ENCODE assay signal across 8 mouse cellular contexts in the genomic region with DNA sequence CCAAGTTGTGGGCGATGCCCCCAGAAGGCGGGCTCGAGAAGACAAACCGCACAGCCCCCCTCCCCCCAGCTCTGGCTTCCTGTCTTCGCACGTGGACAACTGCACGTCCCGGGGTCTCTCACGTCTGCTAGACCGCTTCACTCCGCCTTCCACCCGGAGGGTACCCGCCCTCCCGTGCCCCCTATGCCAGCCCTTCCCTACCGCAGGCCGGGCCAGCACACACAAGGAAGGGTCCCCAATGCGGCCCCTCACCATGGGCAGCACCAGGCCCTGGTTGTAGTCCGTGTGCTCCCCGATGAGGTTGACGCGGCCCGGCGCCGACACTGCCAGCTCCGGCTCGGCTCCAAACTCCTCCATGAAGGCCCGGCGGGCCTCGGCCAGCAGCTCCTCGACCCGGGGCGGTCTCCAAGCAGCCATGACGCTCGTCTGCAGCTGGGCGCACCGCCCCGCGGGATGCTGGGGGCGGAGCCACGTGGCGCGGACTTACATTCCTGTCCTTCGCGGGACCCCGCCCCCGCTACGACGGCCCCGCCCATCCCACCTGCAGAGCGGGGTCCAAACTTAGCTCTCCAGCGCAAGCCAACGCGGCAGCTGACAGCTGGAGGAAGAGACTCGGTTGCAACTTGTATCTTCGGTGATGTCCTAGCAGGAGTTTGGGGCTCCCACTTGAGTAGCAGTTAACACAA. TPM values are rescaled to one million over a fixed set of nuclear protein-coding genes. Genes with fewer than 3 reads are reported as not detected.
A peak's percentile ranks its signal among the peaks of the same experiment; 100 is the strongest.
DNase-seq lines count a peak whose midpoint lies in the region; ATAC-seq and TF ChIP-seq lines count a peak whose summit lies in the region.

A gene (minus strand): TSS at position 458 of the 686 bp plus-strand sequence.

- peak within 1 kb of the TSS; percentile 89 for H3K9ac ChIP-seq in heart, embryonic 12.5 days
- H3K9ac ChIP-seq in kidney, postnatal 0 days (ENCODE audit: low read depth, low read length) = peak within 1 kb of the TSS; percentile 83
- H3K9ac ChIP-seq in liver, adult 2 months (ENCODE audit: low read depth, low read length) = peak within 1 kb of the TSS; percentile 91

- H3K27me3 ChIP-seq in C2C12 (ENCODE audit: control insufficient read depth, insufficient read depth, insufficient read length) = no peaks in the 10 kb centered on the region
- H3K27me3 ChIP-seq in heart, embryonic 12.5 days (replicated peaks) = no peaks in the 10 kb centered on the region
- H3K27me3 ChIP-seq in kidney, postnatal 0 days (ENCODE audit: insufficient read depth, low read length) = no peaks in the 10 kb centered on the region
- H3K27me3 ChIP-seq in liver, adult 2 months (ENCODE audit: control insufficient read depth, insufficient read depth, low read length) = no peaks in the 10 kb centered on the region
- no peaks in the 10 kb centered on the region for H3K27me3 ChIP-seq in myocyte (ENCODE audit: control insufficient read depth, insufficient read depth, insufficient read length)

- DNase-seq in kidney, postnatal 0 days (ENCODE audit: low spot score) = peak; percentile 94
- peak; percentile 77 for DNase-seq in liver, adult 2 months (ENCODE audit: extremely low read depth, low read depth, low spot score)
- peak; percentile 87 to 91 for DNase-seq in spleen, postnatal 4 days (ENCODE audit: low spot score in 2 of 2)

- no peaks in the 10 kb centered on the region for H3K9me3 ChIP-seq in heart, embryonic 12.5 days (replicated peaks)
- no peaks in the 10 kb centered on the region for H3K9me3 ChIP-seq in kidney, postnatal 0 days (replicated peaks; ENCODE audit: low read length)

- peak within 1 kb of the TSS; percentile 83 for H3K4me2 ChIP-seq in heart, embryonic 12.5 days
- H3K4me2 ChIP-seq in kidney, postnatal 0 days (ENCODE audit: low read length) = peak within 1 kb of the TSS; percentile 95
- peak within 1 kb of the TSS; percentile 79 for H3K4me2 ChIP-seq in myocyte (ENCODE audit: low read depth)

- peaks cover 4% of the 10 kb centered on the region for H3K79me3 ChIP-seq in C2C12 (ENCODE audit: low read depth)

- peaks cover 19% of the 10 kb centered on the region for H3K36me3 ChIP-seq in C2C12 (ENCODE audit: control insufficient read depth, insufficient read depth)
- H3K36me3 ChIP-seq in heart, embryonic 12.5 days = peaks cover 30% of the 10 kb centered on the region
- H3K36me3 ChIP-seq in kidney, postnatal 0 days (ENCODE audit: insufficient read depth, low read length) = 0 out of 2 replicates have a peak, but pooled peaks cover 13% of the 10 kb centered on the region
- no peaks in the 10 kb centered on the region for H3K36me3 ChIP-seq in liver, adult 2 months (ENCODE audit: control insufficient read depth, insufficient read depth, low read length)
- H3K36me3 ChIP-seq in myocyte (ENCODE audit: control insufficient read depth, insufficient read depth) = no peaks in the 10 kb centered on the region

- H3ac ChIP-seq in C2C12 (ENCODE audit: control insufficient read depth, insufficient read length, low read depth) (peak within 1 kb of the TSS; percentile 87), myocyte (ENCODE audit: control insufficient read depth, insufficient read length) (peak within 1 kb of the TSS; percentile 15)

- H3K4me3 ChIP-seq in C2C12 (ENCODE audit: insufficient read depth, poor library complexity, severe bottlenecking) = peak within 1 kb of the TSS; percentile 66
- peak within 1 kb of the TSS; percentile 73 for H3K4me3 ChIP-seq in bone marrow macrophage, adult 2 months (ENCODE audit: insufficient read depth, low read length)
- peak within 1 kb of the TSS; percentile 77 for H3K4me3 ChIP-seq in heart, embryonic 12.5 days
- H3K4me3 ChIP-seq in kidney, postnatal 0 days (replicated peaks; ENCODE audit: low read depth, low read length) = peak within 1 kb of the TSS; percentile 70
- H3K4me3 ChIP-seq in liver, adult 2 months (ENCODE audit: insufficient read depth, low read depth, low read length) = peak within 1 kb of the TSS; percentile 76
- H3K4me3 ChIP-seq in myocyte = peak within 1 kb of the TSS; percentile 47

- TF ChIP-seq POLR2A in bone marrow macrophage, adult 2 months (IDR thresholded peaks at IDR 0.05; ENCODE audit: borderline replicate concordance, low read depth, low read length) = no peak
- peak; percentile 74; the same call in 1 of the 2 replicates for TF ChIP-seq POLR2A in liver, adult 2 months (IDR thresholded peaks at IDR 0.05; ENCODE audit: extremely low read depth, insufficient read depth, low read length)
- peak; percentile 88 for TF ChIP-seq POLR2A in myocyte (IDR thresholded peaks at IDR 0.05; ENCODE audit: insufficient read length, low read depth)

- peaks cover 15% of the 10 kb centered on the region for H3K79me2 ChIP-seq in C2C12 (ENCODE audit: control insufficient read depth, insufficient read depth)
- no peaks in the 10 kb centered on the region for H3K79me2 ChIP-seq in liver, adult 2 months (ENCODE audit: control insufficient read depth, insufficient read depth, low read length)
- no peaks in the 10 kb centered on the region for H3K79me2 ChIP-seq in myocyte (ENCODE audit: control insufficient read depth, insufficient read depth)

- 0 out of 2 replicates have a peak within 1 kb of the TSS, but pooled peaks have one; percentile 19 for H3K27ac ChIP-seq in bone marrow macrophage, adult 2 months (ENCODE audit: insufficient read depth, low read depth, low read length)
- H3K27ac ChIP-seq in heart, embryonic 12.5 days (ENCODE audit: poor library complexity, severe bottlenecking) = peak within 1 kb of the TSS; percentile 91
- peak within 1 kb of the TSS; percentile 94 for H3K27ac ChIP-seq in kidney, postnatal 0 days
- peak within 1 kb of the TSS; percentile 3; the same call in 1 of the 2 replicates for H3K27ac ChIP-seq in liver, adult 2 months (replicated peaks; ENCODE audit: insufficient read depth, low read depth, low read length)

- TF ChIP-seq CTCF in C2C12 (IDR thresholded peaks at IDR 0.05; ENCODE audit: control insufficient read depth, insufficient read depth, insufficient read length) = no peak
- no peak for TF ChIP-seq CTCF in bone marrow macrophage, adult 2 months (IDR thresholded peaks at IDR 0.05; ENCODE audit: low read depth, low read length)
- no peak for TF ChIP-seq CTCF in kidney, postnatal 0 days (IDR thresholded peaks at IDR 0.05; ENCODE audit: low read depth)
- no peak for TF ChIP-seq CTCF in liver, adult 2 months (IDR thresholded peaks at IDR 0.05; ENCODE audit: low read depth, low read length)

- under 1% methylated on average over 55 of the region's 55 CpGs for WGBS in heart, embryonic 12.5 days
- WGBS in kidney, postnatal 0 days = under 1% methylated on average over 55 of the region's 55 CpGs
- WGBS in liver, adult 2 months = under 1% methylated on average over 54 of the region's 55 CpGs

- peaks cover 13% of the 10 kb centered on the region for H3K4me1 ChIP-seq in bone marrow macrophage, adult 2 months (ENCODE audit: control insufficient read depth, insufficient read depth, low read length)
- peaks cover 15% of the 10 kb centered on the region for H3K4me1 ChIP-seq in heart, embryonic 12.5 days (replicated peaks)
- peaks cover 4% of the 10 kb centered on the region for H3K4me1 ChIP-seq in kidney, postnatal 0 days (replicated peaks; ENCODE audit: insufficient read depth, low read length)
- peaks cover 5% of the 10 kb centered on the region; the same call in 1 of the 2 replicates for H3K4me1 ChIP-seq in liver, adult 2 months (ENCODE audit: control insufficient read depth, insufficient read depth, low read length)

- peak; percentile 82 for ATAC-seq in erythroid progenitor cell, adult 5-6 weeks (replicated peaks; ENCODE audit: low FRiP score, poor library complexity, severe bottlenecking)
- peak; percentile 94 for ATAC-seq in heart, embryonic 12.5 days (ENCODE audit: insufficient number of reproducible peaks, low FRiP score)
- ATAC-seq in kidney, postnatal 0 days (replicated peaks; ENCODE audit: low FRiP score, low read depth) = peak; percentile 85

TF ChIP-seq in C2C12, 6 proteins besides CTCF, POLR2A, EP300 and RAD21:
- TF ChIP-seq MYOG (IDR thresholded peaks at IDR 0.05; ENCODE audit: control insufficient read depth, extremely low read depth, insufficient read length) (no peak), FOSL1 (IDR thresholded peaks at IDR 0.05; ENCODE audit: insufficient read depth, low read length, poor library complexity, severe bottlenecking) (no peak), USF1 (IDR thresholded peaks at IDR 0.05; ENCODE audit: low read depth) (peak; percentile 60), CEBPB (IDR thresholded peaks at IDR 0.05; ENCODE audit: low read depth) (no peak), MYOD1 (IDR thresholded peaks at IDR 0.05; ENCODE audit: control insufficient read depth, insufficient read length, low read depth) (no peak), MAX (IDR thresholded peaks at IDR 0.05) (peak; percentile 83)

TF ChIP-seq in myocyte, 11 proteins besides CTCF, POLR2A, EP300 and RAD21 (continues in another document):
- no peak for TF ChIP-seq TCF3 (IDR thresholded peaks at IDR 0.05; ENCODE audit: insufficient read length, low read depth)
- no peak for TF ChIP-seq CEBPB (IDR thresholded peaks at IDR 0.05; ENCODE audit: insufficient read depth, poor library complexity, severe bottlenecking)
- TF ChIP-seq E2F4 (IDR thresholded peaks at IDR 0.05; ENCODE audit: insufficient read depth) = no peak
- TF ChIP-seq SRF (IDR thresholded peaks at IDR 0.05; ENCODE audit: control insufficient read depth, insufficient read length, low read depth) = no peak
- TF ChIP-seq REST (IDR thresholded peaks at IDR 0.05; ENCODE audit: insufficient read depth, insufficient read length) = no peak
- no peak for TF ChIP-seq MAX (IDR thresholded peaks at IDR 0.05; ENCODE audit: low read depth)
- peak in 2 of 3 experiments; percentile 58 to 79 for TF ChIP-seq MYOD1 (IDR thresholded peaks at IDR 0.05; ENCODE audit: control insufficient read depth in 1 of 3, insufficient read length in 2 of 3, low read depth in 2 of 3)
- TF ChIP-seq USF1 (IDR thresholded peaks at IDR 0.05; ENCODE audit: low read depth) = peak; percentile 61
- TF ChIP-seq POLR2AphosphoS2 (IDR thresholded peaks at IDR 0.05; ENCODE audit: insufficient read length, low read depth) = peak; percentile 70
- no peak for TF ChIP-seq TCF12 (IDR thresholded peaks at IDR 0.05; ENCODE audit: insufficient read depth, poor library complexity, severe bottlenecking)

RNA-seq across cellular contexts. Expression of the gene that starts here (rescaled TPM):
- 150 TPM for polyA plus RNA-seq in C2C12 (2012; fragmentation: generic; extraction: Trizol)
- 12.2 and 14.4 TPM in 2 replicates for polyA plus RNA-seq in bone marrow macrophage, adult 2 months (2012; ENCODE audit: insufficient read depth, insufficient read length, missing spikeins)
- total RNA-seq in erythroid progenitor cell, adult 5-6 weeks (2015; ENCODE audit: low replicate concordance) = 3.4 TPM in 1 of 2 replicates, not detected in the other
- 1.3 and 5.1 TPM in 2 replicates for total RNA-seq in erythroid progenitor cell, adult 5-6 weeks (2017; ENCODE audit: low replicate concordance)
- 151 and 152 TPM in 2 replicates for polyA plus RNA-seq in heart, embryonic 12.5 days (2016; fragmentation: Nextera tagmentation; extraction: Ambion mirVana)
- 149 and 156 TPM in 2 replicates for polyA plus RNA-seq in kidney, postnatal 0 days (2015; fragmentation: Nextera tagmentation; extraction: Ambion mirVana)
- total RNA-seq in liver, adult 2 months (2014; rRNA removed) = 49.5 and 53.0 TPM in 2 replicates
- polyA plus RNA-seq in liver, adult 2 months (2012; rRNA removed) = 74.7 and 79.6 TPM in 2 replicates
- 172 TPM for polyA plus RNA-seq in myocyte (2012; fragmentation: generic; extraction: Trizol)

Comparison
In these comparisons a context has a peak if more than half of its experiments do, and no peak if none do; other contexts are left out.
1. Peak in every context shown above with its lines: DNase-seq, ATAC-seq, H3K4me3 ChIP-seq and H3K27ac ChIP-seq.
2. H3K27ac ChIP-seq: peak in every context shown above with its lines; median percentile 94 in kidney, postnatal 0 days; 91 in heart, embryonic 12.5 days; 19 in bone marrow macrophage, adult 2 months; 3 in liver, adult 2 months.